Mouse (Mus musculus) megakaryocyte progenitor cell, adult 5-6 weeks (primary cell): ENCODE results near the gene D11Wsu47e. TPM values are rescaled to one million over a fixed set of nuclear protein-coding genes. Genes with fewer than 3 reads are reported as not detected.
A peak's percentile ranks its signal among the peaks of the same experiment; 100 is the strongest.

Experiments used
- ATAC-seq: replicated peaks from 2 replicates; pipeline ENCODE4 v1.8.0; 2016; ENCODE audit warnings: mild to moderate bottlenecking, moderate TSS enrichment, inconsistent platforms; ENCODE audit not compliant: poor library complexity
- total RNA-seq, 2 experiments: library from RNA; stranded (forward) in 1 of 2; stranded (reverse) in 1 of 2; fragments of 157-497, 149-512 nt in 1 of 2; fragments of 200-1000 nt in 1 of 2; gene quantifications; 2 replicates each; pipeline versions ENCODE4 v1.2.3 to v1.2.4; 2015 to 2017

The D11Wsu47e gene
- total RNA-seq, 2 experiments from 2014 or later = 10.9 to 17.3 TPM

DNA sequence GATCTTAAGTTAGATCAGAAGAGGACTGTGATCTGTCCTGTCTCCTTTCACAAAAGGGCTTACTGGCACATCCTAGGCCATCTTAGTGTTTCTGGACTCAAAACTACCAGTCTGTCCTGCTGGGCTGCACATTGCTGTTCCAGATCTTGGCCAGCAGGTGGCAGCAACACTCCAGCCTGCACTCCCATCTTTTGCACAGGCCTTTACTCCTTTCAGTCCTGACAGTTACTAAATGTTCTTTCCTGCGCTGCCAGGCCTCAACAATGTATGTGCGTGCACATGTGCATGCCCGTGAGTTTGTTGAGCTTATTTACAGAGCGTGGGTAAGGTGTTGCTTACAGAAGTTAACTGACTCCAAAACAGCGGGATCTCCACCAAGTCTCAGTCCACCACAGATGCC, 19.5 kb downstream of the D11Wsu47e start:
- ATAC-seq = peak; percentile 95

DNA sequence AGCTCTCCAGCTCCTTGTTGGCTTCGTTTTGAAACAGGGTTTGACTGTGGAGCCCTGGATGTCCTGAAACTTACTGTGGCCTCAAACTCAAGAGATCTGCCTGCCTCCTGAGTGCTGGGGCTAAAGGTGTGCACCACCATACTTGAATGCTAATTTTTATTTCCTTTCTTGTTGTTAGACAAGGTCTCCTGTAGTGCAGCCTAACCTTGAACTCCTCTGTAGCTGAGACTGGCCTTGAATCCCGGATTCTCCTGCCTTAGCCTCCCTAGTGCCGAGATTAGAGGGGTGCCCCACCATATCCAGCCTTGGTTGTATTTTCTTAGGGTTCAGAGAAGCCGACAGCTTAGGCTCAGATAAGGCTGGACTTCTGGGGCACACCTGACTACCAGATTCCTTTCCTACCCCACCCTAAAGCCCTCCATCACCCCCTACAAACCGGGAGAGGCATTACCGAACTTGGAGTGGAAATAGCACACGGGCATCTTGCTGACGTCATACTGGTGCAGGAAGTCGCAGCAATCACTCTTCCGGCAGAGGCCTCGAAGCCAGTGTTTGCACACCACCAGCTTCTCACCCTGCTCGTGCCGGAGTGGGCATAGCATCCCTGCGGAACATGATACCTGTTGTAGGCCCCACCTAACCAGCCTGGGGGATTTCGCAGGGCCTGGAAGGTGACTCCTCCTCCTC, 21.9 kb downstream of the D11Wsu47e start:
- no peak; the same call in 1 of the 2 replicates for ATAC-seq

DNA sequence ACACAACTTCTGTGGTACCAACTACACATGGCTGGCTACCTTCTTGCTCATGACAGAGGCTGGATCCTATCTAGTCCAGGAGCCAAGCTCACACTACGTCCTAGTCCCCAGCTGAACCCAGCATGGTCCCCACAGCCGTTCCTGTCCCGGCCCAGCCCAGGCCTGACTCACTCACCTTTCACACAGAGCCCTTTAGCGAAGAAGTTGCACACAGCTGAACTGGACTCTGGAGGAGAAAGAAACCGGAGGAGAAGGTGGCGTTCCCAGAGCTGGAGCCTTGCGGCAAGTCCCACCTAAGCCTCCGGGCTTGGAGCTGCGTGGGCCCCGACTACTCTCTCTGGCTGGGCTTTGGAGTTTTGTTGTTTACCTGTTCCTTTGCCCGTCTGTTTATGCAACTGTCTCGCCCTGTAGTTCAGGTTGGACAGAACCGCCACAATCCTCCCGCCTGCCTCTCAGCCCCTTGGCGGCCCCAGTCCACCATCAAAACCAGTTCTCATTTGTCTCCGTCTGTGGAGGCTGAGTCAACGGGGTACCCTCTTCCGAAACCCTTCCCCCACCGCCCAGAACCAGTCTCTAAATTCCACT, 24.5 kb downstream of the D11Wsu47e start:
- ATAC-seq = no peak

DNA sequence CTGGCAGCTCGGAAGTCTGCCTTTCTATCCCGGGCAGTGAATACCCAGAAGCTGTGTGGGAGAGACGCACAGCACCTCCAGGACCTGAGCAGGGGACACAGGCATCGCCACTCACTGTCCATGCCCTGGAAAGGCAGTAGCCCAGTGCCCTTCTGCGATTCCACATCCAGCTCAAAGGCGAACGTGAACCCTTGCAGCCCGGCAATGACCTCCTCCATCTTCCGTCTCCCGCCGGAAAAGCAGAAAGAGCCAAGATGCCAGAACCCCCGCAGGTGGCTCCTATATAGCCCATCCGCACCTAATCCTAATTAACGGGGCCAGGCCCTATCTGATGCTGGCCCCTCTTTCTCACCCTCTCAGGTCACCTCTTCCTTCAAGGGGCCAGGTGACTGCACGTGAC, 25.1 kb downstream of the D11Wsu47e start:
- no peak for ATAC-seq

DNA sequence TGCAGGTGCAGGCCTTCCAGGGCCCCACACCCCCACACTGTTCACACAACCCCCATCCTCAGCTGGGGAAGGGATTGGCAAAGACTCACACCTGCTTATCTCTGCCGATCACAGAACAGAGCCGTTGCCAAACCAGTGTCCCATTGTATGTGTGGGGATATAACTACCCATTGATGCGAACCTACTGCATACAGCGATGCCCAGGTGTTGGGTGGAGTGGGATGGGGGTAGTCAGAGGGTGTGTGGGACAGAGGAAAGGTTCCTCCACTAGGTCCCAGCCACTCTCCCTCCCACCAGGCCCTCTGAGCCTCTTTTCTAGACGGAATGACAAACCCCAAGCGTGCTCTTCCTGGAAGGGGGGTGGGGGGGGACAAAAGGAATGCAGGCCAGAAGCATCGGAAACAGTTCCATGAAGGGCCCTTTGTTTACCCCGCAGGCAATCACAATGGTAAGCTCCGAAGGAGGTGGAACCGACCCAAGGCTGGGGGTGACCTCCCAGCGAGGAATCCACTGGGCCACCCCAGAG, 25.6 kb downstream of the D11Wsu47e start, which contains the start of gene Cpsf4l:
Gene Cpsf4l, minus strand, starts transcription at position 287 of the 526 bp plus-strand sequence.
- no peak for ATAC-seq

DNA sequence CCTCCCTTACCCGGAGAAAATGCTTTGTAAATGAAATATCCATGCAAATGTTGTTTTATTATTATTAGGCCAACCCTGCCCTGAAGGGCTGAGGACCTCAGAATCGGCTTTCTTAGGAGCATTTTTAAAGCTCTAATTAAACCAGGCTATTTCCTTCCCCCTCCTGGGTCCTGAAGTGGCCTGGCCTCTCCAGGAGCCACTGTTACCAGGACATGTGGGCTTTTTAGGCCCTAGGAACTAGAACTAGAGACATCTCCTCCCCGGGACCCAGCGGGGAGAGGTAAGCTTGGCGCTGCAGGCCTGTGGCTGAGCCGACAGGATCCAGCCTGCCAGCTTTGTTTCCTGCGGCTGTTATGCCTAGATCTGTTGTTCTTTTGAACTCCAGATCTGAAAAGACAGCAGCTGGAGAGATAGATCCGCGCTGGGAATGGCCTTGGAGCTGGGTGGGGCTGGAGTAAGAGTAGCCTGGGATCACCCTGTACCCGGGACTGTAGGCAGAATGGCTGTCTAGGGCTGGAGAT, 26.1 kb downstream of the D11Wsu47e start:
- ATAC-seq = no peak

DNA sequence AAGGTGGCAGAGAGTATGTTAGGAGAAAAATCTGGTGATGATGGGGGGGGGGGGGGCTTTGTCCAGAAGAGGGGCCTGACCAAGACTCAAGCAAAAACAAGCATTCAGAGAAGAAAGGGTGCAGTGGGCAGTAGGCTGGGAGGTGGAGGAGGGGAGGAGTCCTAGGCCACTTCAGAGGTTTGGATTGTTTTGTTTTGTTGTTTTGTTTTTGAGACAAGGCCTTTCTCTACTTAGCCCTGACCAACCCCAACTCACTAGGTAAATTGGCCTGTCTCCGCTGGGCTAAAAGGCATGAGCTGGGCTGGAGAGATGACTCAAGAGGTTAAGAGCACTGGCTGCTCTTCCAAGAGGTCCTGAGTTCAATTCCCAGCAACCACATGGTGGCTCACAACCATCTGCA, 26.8 kb downstream of the D11Wsu47e start:
- no peak for ATAC-seq

DNA sequence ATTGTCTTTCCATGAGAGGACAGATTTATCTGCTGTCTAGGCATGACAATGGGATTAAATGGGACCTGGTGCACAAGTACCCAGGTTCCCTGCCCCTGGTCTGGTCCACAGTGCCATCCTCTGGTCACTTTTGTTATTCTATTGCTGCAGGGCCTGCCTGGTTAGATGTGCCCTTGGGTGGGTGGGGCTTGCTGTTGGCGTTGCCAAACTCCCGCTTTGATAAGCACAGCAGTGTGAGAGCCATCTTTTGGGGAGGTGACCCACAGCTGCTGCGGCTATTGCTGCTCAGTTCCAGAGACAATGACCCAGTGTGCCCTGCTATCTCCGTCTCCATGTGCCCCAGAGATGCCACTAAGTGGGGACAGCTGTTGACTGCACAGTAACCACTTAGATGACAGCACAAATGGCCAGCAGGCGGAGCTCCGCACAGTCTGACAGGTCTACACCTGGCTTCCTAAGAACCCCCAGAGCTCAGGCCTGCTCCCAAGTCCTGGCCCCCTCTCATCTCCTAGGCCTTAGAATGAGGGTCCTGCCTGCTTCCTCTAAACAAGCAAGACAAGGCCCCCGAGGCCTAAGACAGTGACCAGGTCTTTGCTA, 31.0 kb downstream of the D11Wsu47e start:
- peak; percentile 92 for ATAC-seq

DNA sequence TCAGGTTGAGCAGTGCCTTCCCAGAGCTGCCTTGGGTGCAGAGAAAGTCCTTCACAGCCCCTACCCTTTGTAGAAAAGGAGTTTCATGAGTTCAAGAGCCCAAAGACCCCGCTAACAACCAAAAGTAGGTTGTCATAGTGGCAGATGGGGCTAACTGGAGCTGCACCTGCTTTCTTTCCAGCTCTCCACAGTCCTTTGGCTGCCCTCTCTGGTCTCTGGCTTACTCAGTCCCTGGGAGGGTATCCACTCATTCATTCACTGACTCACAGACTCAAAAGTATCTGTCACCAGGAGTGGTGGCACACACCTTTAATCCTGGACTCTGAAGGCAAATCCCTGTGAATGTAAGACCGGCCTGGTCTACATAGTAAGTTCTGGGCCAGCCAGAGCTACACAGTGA, 31.9 kb downstream of the D11Wsu47e start:
- no peak for ATAC-seq

DNA sequence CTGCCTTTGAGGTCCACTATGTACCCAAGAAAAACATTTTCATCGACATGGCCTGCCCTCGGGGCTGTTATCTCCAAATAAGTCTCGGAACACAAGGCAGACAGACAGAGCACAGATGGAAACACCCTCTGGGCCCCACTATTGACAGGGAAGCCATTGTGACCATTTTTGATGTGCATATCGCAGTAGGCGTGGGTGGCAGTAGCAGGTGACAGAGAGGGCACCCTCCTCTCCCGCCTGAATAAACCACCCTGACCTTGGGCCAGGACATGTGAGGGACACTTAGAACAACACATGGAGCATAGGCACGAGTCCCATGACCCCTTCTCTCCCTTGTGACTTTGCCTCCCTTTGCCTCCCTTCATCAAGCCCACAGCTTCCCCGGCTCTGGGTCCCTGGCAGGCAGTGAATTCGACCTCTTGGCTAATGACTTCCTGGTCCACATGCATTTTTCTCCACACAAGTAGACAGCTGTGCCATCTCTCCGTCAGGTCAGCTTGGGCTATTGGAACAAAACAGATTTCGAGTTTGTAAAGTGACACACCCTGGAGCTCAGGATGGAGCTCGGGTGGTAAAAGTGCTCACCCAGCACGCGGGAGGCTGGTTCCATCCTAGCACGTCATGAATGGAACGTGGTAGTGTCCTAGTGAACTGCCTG, 33.7 kb downstream of the D11Wsu47e start:
- no peak for ATAC-seq

DNA sequence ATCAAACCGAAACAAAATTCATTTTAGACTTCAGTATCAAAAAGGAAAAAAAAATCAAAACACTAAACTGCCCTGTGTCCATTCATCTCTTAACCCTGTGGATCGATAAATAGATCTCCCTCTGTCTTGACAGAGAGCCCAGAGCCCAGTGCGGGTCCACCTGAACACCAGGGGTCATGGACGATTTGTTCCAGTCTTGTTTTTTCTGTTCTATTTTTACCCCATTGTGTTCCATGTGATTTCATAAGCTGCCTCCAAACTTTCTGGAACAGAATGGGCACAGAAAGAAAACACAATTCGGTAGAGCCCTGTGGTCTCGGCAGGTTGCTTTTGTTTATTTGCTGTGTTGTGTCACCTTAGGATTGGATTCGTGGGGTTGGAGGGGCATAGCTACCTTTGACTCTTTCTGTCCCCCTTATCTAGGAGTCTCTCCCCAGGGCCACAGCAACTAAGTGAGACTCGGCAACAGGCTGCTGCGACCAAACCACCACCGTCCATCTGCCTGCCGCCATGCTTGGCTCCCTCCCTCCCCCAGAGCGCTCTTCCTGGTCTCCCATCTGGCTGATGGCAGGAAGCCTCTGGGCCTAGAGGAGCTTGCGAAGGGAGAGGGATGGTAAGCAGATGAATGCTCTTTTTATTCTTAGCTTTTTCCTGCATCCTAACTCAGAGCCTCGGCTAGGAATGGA, 38.3 kb downstream of the D11Wsu47e start:
- ATAC-seq = no peak

DNA sequence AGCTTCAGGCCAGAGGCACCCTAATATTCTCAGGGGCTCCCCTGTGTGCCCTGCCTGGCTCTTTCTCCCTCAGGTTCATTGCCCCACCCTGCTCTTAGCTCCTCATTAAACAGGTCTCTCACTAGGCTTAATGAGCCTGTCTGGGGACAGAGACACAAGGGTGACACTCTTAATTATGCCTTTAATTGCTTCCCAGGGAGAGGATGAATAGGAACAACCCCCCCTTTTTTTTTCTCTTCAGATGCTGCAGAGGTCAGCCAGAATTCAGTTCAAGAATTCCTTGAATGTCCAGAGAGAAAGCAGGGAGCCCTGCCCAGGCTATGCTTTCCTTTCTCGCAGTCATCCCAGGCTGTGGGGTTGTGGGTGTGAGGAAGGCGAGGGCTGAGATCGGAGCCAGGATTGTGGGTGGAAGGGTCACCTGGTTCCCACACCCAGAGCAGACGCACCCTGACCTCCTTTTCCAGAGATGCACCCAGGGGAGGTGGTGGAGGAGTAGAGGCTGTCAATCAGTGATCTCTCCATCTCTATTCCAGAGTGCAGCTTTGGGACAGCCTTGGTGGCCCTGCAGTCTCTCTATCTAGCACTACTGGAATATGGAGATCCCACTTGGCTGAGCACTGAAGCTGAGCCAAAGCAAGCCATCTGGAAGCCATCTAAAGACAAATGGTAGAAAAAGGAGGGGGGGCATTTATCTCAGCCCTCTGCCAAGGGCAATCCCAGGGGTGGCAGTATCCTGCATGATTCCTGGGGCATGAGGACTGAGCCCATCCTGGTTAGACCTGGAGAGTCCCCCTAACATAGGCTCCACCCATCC, 41.2 kb downstream of the D11Wsu47e start:
- ATAC-seq = no peak

DNA sequence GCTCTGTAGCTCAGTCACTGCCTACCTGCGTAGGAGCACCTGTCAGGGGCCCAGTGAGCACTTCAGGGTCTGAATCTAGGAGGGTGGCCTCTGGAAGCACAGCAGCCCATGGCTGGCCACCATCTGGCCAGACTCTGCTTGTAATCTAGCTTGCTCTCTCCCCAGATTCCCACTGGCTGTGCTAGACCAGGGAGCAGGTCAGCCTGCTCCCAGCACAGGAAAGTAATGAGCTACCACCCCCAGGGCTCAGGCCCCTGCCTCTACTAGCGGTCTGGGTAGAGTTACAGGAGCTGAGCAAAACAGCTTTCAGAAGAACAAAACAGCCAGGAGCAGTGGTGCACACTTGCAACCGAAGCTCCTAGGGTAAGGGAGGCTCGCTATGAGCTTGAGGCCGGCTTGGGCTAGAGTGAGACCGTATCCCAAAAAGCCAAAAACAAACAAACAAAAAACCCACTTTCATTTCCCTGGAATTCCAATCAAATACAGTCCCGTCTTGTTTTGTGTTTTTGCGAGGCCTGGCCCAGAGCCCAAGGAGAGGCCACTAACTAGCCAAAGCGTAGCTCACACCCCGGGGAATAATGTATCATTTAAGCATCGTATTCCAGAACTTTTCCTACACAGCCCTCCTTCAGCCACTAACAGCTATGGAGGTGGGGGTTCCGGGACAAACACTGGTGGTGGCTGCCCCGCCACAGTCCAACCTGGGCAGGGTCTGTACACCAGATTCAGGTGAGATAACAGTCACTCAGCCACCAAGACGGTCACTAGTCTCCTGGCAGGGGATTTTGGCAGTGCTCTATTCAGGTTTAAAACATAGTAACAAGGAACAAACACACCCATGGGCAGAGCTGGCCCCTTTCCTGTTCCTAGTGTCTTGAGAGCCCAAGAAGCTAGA, 43.0 kb downstream of the D11Wsu47e start:
- no peak for ATAC-seq

DNA sequence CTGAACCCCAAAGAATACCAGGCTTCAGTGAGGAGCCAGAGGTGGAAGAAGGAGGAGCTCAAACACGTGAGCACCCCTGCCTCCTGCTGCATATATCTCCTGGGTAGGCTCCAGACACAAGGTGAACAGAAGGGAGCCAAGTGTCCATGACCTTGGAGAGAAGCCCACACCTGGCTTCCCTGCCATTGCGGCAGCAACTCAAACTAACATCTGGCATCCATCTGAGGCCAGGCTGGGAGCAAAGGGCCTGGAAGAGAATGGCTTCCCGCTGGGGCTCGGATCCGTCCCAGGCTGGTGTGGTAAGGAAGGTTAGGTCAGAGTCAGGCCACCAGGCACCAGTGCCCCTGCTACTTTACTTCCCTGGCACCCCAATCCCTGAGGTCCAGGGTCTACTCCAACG, 43.8 kb downstream of the D11Wsu47e start:
- no peak for ATAC-seq

DNA sequence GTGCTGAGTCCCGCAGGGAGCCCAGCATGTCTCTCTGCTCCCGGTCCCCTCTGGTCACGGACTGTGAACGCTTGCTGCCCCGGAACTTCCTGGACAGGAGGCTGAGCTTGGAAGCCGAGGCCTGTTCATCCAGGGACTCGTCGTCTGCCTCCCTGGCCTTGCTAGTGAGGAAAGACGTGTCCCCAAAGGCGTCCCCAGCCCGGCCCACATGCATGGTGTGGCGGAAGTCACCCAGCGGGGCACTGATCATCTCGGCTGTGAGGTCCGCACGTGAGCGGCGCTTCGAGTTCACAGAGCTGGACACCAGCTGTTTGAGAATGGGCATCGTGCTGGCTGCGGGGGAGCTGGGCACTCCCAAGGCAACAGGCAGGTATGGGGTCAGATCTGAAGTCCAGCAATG, 45.0 kb downstream of the D11Wsu47e start:
- no peak for ATAC-seq

DNA sequence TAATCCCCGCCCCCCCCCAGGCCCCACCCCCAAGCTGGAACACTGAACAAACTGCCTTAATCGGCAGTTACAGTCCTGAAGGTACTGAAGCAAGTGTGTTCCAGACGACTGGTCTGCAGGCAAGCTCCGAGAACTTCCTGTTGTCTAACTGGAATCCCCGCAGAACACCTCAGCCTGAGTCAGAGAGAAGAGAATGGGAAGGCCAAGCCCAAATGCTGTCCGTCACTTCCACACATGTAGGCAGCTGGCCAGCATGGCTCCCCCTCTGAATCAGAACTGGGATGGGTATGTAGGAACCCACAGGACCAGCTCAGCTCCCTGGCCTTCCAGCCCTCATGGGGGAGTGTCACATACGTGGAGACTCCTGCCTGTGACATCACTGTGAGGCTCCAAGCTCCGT, 45.7 kb downstream of the D11Wsu47e start:
- ATAC-seq = no peak

DNA sequence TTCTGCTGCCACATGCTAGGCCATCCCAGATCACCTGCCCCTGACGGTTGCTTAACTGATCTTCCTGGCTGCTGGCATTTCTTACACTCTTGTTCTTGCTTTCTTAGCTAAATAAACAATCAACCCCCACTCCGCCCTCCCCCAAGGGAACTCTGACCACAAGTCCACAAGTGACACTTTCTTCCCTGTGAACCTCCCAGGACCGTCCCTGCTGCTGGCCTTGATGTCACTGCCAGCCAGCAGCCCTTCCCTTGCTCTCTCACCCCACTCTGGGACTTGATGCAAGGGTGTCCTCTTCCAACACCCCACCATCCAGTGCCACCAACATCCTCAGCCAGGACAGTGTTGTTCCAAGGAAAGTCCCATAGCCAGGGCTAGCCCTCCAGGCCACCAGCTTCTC, 46.7 kb downstream of the D11Wsu47e start:
- ATAC-seq = no peak

DNA sequence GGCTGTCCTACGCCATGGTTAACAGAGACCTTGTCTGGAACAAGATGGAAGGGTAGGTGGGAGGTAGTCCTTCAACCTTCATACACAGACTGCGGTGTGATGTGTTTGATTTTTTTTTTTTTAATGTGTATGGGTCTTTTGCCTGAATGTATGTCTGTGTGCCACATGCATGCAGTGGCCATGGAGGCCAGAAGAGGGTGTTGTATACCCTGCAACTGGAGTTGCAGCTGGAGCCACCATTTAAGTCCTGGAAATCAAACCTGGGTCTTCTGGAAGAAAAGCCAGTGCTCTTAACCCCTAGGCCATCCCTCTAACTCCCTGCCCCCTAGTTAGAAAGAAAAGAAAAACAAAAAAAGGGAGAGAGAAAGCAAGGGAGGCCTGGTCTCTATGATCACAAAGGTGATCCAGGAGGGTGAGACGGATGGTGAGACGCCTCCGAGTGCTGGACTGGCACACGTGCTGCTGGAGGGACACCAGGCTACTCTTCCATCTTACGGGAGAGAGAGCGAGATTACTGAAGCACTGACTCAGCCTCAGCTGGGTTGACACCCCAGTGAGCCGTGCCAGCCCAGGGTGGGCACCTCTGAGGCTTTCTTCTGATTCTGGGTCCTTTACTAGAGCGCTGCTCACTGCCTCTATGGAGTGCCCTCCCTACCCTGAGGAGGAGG, 47.9 kb downstream of the D11Wsu47e start:
- no peak for ATAC-seq
